Mouse (Mus musculus) adrenal gland, adult 18-20 months (tissue): ENCODE results near the gene Rnaseh2a. TPM values are rescaled to one million over a fixed set of nuclear protein-coding genes. Genes with fewer than 3 reads are reported as not detected.

Experiments used
- DNase-seq, 2 experiments: peaks; one replicate each; pipeline ENCODE4 v3.0.0; 2021 to 2022; ENCODE audit warnings: low spot score in 2 of 2
- total RNA-seq, 2 experiments: library from RNA; stranded (reverse); gene quantifications; 1 replicate in 1 of 2; 2 replicates in 1 of 2; pipeline ENCODE4 v1.2.3; 2021

Gene Rnaseh2a
- total RNA-seq, 2 experiments from 2014 or later, result 80.9 to 131 TPM

DNA sequence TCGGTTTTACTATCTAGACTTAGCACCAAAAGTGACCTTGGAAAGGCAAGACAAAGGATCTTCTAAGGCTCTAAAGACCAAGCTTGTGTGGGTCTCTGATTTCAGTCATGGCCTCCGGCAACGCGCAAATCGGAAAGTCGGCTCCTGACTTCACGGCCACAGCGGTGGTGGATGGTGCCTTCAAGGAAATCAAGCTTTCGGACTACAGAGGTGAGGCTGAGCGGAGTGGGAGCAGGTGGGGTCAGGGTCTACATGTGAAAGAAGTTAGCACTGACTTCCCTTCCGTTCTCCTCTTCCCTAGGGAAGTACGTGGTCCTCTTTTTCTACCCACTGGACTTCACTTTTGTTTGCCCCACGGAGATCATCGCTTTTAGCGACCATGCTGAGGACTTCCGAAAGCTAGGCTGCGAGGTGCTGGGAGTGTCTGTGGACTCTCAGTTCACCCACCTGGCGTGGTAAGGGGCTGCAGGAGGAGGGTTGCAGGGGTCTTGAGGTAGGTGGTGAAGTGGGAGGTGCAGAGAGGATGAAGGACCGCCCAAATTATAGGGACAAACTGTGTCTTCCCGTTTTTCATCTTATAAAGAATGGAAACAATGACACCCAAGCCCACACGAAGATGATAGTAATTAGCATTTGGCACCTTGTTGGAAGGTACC is 696 bp upstream of the Rnaseh2a start:
- DNase-seq, result no peak

DNA sequence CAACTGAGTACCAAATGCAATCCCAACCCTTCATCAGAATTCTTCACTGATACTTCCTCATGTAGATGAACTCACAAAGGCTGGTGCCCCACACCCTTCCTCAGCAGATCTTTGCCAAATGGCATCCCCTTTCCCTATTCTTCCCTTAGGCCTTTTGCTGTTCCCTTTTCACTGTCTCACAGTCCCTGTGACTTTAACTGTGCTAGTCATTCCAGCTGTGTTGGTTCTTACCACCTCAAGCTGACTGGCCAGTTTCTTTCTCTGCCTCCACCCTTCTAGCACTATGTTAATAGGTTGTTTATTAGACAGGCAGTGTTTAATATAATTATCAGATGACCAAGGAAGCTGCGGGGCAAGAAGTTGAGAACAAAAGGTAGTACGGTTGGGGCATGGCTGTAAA is 917 bp downstream of the Rnaseh2a start:
- peak in 1 of 2 experiments; percentile 5 for DNase-seq

DNA sequence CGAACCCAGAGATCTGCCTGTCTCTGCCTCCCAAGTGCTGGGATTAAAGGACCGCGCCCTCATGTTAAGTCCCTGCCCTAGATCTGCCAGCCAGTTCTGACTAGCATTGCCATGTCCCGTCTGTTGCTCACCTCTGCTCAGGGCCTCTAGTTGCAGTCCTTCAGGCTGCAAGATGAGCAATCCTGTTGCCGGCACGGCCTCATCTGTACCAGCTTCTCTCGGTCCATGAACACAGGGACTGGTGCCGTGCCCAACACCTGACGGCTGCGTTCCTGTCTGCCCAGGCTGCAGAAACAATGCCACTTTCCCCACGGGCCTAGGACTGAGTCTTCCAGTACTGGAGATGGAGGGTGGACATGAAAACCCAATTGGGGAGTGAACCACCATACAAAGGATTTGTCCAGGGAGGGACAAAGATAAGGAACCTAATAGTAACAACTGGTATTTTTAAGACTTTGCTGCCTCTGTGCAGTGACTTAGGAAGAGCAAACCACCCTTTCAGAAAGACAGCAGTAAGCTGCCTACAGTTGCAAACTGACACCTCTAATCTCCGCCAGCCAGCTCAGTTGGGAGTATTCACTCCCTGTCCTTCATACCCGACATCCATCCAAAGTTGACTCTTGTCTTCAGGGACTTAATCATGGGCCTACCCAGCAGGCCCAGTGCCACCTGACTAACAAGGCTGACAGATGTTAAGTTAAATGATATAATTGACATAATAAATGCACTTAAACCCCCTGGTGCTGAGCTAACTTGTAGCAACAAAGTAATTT is 1.8 kb downstream of the Rnaseh2a start:
- peak in 1 of 2 experiments; percentile 23 for DNase-seq

DNA sequence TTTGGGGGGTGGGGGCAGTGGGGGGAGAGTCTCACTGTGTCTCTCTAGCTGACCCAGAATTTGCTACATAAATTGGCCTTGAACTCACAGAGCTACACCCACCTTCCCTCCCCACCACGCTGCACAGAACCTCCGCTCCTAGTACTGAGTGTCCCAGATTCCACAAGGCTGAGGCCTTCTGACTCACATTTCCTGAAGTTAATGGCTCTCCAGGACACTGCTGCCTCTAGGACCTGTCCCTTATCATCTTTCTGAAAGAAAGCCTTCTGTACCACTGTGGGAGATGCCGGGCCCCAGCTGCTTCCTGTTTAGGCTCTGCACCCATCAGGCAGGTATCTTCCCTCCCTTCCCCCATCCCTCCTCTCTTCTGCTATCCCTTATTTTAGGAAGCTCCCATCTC is 3.0 kb downstream of the Rnaseh2a start:
- peak in 1 of 2 experiments; percentile 31 for DNase-seq

DNA sequence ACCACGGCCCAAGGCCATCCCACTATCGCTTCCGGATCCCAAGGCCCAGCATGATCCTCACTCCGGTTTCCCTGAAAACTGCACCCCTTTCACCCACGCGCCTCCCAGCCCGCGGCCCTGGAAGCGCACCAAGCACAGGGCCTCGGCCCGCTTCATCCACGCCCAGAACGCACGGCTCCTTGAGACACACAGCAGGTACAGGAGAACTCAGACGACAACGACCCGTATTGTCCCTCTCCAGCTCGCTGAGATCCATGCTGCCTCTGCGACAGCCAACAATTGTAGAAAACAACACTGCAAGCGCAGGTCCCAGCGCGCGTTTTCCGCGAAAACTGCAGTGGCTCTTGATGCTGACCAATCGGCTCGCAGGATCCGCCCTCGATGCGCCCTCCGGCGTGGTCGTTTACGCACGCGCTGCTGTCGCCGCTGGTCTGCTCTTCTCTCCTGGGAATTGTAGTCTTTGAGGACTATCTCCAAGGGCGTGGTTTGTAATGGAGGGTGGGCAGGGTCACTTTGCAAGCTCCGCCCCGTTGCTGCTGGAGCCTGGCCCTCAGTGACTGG is 3.8 kb downstream of the Rnaseh2a start:
- peak; percentile 80 to 84 for DNase-seq

DNA sequence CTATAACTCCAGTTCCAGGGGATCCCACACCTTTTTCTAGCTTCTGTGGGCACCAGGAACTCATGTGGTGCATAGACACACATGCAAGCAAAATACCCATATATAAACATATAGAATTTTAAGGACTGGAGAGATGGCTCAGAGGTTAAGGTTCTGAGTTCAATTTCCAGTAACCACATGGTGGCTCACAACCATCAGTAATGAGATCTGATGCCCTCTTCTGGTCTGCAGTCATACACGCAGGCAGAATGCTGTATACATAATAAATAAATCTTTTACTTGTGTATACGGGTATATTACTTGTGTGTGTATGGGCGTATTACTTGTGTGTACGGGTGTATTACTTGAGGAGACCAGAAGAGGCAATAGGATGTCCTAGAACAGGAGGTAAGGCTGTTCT is 5.6 kb downstream of the Rnaseh2a start:
- DNase-seq, result no peak

DNA sequence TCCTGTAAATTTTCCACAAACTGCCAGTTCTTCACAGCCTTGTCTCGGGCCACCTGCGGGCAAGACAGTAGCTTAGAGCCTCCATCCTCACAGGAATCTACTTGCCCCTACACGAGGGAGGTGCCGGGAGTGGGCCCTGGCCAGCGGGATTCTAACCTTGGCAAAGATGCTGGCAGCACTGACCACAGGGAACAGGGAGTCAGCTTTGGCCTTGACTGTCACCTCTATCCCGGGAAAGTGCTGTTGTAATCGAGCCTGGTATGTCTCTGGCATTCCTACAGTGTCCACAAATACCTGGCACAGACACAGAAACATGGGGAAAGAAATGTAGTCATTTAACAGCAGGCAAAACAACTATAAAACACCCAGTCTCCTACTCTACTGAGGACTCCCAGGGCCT is 9.8 kb downstream of the Rnaseh2a start:
- DNase-seq, result no peak

DNA sequence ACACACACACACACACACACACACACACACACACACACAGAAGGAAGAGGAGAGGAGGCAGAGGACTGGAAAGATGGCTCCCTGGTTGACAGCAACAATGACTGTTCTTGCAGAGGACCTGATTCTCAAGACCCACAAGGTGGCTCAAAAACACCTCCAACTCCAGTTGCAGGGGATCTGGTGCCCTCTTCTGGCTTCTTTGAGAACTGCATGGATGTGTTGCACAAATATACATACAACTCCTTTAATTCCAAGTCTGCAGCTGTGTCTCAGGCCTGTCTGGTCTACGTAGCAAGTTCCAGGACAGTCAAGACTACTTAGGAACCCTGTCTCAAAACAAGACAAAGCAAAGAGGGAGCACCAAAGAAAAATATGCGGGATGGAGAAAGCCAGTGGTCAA is 12.8 kb downstream of the Rnaseh2a start:
- DNase-seq, result peak in 1 of 2 experiments; percentile 62

DNA sequence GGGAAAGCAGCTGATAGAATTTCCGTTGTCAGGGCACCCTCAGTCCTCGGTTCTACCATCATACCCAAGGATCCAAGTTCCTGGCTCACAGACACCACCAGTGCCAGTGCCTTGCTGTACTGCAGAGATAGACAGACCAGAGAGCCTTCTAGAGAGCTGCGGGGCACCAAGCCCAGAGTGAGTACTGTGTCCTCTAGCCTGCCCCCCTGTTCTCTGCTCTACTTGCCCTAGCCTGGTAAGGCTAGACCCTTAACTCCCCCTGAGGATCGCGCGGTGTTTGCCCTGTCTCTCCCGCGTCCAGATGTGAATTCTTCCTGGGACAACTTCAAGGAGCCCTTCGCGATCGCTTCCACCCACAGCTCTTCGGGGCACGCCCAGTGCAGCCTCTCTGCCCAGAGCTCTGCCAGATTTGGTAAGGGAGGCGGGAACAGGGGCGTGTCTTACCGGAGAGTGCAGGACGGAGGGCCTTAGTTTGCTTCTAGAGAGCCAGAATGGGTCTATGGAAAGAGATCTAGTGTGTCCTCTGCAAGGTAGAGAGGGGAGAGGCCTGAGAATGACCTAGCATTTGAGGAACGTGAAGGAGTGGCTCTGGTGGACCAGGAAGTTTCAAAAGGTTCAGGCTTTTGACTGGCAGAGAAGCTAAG is 16.8 kb downstream of the Rnaseh2a start:
- DNase-seq, result peak in 1 of 2 experiments; percentile 56

DNA sequence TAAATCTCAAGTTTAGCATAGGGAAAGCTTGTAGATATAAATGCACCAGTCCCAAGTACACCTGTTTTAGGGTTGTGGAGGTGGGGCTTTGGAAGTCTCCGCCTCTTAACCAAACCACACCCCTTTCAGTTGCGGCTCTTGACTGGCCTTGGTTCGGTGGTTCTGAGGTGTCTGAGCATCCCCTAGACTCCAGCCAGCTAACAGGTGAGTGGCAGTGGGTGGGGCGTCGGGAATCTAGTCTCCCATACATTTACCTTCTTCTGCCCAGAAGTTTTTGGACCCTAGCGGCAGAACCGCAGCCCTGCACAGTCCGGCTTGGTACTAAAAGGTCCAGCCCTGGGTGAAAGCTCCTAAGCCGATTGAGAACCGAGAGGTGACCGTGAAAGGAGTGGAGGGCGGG is 19.8 kb downstream of the Rnaseh2a start:
- DNase-seq, result no peak

DNA sequence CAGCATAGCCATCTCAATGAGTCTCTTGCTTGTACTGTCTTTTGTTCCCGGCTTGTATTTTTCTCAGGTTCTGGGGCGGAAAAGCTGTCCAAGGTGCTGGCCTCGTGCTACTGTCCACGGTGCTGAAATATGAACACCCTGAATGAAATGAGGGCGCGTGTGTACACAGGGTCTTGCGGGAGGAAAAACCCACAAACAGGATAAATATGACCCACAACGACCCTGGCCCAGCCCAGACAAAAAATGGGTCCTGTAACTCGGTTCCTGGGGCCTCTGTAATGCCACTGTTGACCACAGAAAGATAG is 22.4 kb downstream of the Rnaseh2a start:
- DNase-seq, result peak; percentile 39 to 57

DNA sequence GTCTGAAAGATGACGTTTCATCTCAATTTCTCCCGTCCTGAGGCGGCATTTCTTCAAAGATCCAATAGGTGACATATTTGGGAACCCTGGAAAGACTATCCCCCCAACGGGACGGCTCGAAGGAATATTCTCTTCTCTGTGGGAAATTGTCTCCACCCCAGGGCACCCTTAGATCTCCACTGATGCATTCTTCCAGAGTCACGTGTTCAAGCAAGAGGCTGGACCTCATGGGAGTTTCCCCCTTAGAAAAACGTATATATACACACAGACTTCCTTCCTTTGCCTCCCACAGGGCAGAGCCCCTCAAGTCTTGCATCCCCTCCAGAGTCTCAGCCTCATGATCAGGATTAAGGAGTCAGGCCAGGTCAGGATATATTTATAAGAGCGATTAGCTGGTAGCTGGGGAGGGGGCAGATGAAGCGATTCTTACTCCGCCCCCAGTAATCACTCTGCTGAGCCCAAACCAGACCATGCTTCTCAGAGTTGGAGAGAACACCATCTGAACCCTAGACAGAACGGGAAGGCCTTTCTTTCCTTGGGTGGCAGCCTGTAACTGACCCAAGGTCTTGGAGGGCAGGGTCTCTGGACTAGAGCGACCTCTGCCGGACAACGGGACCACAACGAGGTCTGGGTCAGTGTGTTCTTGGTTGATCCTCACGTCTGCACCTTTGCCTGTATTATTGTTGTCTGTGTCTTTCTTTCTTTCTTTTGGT is 22.9 kb downstream of the Rnaseh2a start, which contains the start of gene Rtbdn:
Rtbdn (plus strand) TSS at position 464 of the 713 bp plus-strand sequence.
- DNase-seq, result no peak

DNA sequence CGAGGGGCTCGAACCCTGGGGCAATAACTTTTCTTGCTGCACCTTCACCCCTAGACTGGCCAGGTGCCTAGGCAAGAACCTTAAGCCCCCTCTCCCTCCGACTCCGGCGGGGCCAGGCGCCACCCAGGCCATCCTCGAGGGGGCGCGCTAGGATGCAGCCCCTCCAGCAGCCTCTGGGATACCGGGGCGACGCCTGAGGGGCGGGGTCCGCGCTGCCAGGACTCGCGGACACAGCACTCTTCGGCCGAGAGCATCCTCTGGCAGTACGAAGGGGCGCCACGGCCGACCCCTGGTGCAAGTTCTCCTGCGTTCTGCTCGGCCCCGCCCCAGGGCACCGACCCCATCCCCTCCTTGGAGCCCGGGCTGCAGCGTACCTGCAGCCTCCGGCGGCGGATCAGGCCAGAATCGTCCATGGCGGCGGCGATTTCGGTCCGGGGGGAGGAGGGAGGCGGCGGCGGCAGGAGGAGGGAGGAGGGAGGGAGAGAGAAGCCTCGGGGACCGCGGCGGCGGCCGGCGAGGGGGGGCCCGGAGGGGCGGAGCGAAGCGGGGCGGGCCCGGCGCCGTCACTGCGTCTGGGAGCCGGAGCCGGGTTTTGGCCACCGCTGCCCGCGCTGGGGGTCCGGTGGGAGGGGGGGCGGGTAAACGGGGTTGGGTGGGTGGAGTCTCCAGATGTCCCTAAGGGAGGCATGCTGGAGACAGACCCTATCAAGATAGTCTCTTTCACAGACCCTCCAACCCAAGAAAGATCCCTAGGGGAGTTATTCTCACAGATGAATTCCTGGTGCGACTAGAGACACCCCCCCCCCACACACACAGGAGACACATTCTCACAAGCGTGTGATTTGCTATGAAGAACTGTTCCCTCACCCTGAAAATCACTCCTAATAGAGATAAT is 23.7 kb downstream of the Rnaseh2a start:
- DNase-seq, result peak in 1 of 2 experiments; percentile 32

DNA sequence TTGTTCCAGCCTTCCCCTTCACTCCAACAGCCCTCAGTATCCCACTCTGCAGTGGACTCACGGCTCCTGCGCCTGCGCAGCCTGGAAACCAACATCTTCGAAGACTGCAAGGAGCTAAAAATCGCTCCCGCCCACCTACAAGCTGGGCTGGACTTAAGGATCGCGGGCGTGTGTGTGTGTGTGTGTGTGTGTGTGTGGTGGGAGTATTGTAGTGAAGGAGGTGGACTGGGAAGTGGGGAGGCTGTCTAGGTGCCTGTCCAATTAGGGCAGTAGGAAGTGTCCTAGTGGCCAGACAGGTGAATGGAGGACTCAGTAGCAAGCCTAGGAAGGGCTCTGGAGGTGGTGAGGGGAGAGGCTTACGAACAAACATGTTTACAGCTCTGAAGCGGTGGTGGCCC is 24.3 kb downstream of the Rnaseh2a start:
- DNase-seq, result no peak

DNA sequence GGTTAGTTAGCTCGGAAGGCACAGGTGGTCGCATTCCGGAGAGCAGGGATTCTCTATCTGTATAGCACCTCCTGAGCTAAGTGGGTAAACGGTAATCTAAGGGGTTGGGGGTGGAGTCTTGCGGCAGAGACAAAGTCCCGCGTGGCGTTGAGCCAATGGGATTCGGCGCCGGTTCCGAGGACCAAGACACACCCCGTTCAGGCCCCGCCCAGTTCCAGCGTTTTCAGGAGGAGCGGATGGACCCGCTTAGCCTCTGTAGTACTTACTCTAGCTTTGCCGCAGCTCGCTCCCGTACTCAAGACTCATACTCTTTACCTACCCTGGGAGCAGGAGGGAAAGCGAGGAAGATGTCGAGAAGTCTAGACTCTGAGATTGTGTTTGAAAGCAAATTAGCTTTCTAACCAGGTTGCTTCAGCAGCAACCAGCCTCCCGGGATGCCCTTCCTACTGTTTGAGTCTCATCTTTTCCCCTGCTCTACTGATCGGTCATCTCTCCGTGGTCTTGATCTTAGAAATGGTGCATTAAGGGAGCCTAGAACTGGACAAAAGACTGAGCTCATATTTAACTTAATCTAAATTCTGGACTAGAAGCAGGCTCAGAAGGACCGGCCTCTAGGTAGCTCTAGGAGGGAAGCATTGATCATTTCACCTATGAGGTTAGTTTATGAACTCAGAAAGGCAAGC is 24.9 kb downstream of the Rnaseh2a start:
- DNase-seq, result no peak

DNA sequence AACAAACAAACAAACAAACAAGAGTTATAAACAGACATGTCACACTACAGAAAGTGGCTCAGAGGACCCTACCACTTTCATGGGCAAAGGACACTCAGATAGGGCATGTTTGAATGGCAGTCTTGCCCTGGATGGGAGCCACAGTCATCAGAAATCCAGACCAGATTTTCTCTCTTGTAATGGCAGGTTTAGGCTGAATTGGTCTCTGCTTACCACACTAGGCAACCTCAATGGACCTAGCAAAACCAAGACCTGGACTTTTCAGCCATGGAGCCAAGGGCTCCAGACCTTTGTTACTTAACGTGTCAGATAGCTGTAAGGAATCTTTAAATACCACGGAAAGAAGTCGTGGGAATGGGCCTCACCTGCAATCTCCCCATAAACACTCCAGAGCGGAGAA is 25.9 kb downstream of the Rnaseh2a start:
- DNase-seq, result no peak

DNA sequence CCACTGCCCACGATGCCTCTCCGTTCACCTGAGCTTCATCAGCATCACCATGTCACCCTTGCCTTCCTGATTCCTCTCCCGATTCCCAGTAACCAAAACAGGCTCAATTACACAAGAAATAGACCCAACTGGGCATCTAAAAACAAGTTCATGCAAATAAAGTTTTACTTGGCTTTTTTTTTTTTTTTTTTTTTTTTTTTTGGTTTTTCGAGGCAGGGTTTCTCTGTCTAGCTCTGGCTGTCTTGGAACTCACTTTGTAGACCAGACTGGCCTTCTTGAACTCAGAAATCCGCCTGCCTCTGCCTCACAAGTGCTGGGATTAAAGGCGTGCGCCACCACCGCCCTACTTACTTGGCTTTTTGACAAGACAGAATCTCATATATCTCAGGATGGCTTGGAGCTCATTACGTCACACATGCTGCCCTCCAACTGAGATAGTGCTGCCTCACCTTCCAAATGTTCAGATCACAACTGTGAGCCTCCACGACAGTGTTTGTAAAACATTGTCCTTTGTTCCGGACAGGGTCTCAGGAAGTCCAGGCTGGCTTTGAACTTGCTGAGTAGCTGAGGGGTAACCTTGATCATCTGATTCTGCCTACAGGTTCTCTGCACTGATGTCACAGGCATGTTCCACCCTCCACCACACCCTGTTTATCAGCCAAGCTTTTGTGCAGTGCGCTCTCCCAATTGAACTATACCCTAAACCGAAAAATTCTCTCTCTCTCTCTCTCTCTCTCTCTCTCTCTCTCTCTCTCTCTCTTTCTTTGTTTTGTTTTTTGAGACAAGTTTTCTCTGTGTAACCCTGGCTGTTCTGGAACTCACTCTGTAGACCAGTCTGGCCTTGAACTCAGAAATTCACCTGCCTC is 31.7 kb downstream of the Rnaseh2a start:
- DNase-seq, result no peak

DNA sequence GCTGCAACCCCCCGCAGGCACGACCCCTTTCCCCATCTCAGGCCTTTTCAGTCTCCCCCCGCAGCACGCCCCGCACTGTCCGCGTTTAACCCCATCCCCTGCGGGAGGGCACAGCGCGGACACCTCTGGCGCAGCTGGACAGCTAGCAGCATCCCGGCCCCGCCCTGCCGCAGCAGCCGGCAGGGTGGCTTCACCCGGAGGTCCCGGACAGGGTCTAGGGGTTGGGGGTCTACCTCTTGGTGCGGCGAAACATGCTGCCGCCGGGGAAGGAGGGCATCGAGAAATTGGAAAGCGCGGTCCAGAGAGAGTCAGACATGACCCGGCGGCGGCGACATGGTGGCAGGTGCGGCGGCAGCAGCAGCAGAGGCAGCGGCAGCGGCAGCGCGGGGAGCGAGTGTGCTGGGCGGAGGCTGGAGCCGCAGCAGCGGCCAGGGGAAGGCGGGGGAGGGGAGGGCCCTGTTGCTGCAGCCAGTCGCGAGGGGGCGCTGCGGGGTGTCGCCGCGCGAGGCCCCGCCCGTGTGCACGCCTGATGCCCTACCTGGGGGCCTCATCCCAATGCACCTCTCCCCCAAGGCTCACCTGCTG is 32.5 kb downstream of the Rnaseh2a start, which contains the start of gene Mast1:
Mast1 (minus strand) TSS at position 398 of the 585 bp plus-strand sequence.
- DNase-seq, result peak; percentile 58 to 65
